Mouse (Mus musculus) G1E (cell line): ENCODE measurements around the gene Scube2.

Source experiments
- CTCF ChIP-seq: IDR thresholded peaks from 2 replicates; pipeline ENCODE4 v1.5.1; 2012; ENCODE audit warnings: low read depth, low read length, inconsistent platforms, mixed read lengths
- GATA1 ChIP-seq: IDR thresholded peaks from 2 replicates; pipeline ENCODE4 v1.6.1; 2012; ENCODE audit warnings: borderline replicate concordance, low read length, inconsistent platforms, mixed read lengths
- GATA2 ChIP-seq: IDR thresholded peaks from 2 replicates; pipeline ENCODE4 v1.6.1; 2012; ENCODE audit warnings: low read depth, low read length, inconsistent platforms, borderline replicate concordance
- POLR2AphosphoS5 ChIP-seq: IDR thresholded peaks from 2 replicates; pipeline ENCODE4 v1.6.1; 2012; ENCODE audit warnings: low read depth, low read length, inconsistent platforms; ENCODE audit not compliant: insufficient replicate concordance
- TAL1 ChIP-seq: conservative IDR thresholded peaks from 2 replicates; pipeline ENCODE4 v1.6.1; 2012; ENCODE audit warnings: low read depth, low read length, inconsistent platforms, mixed read lengths

DNA sequence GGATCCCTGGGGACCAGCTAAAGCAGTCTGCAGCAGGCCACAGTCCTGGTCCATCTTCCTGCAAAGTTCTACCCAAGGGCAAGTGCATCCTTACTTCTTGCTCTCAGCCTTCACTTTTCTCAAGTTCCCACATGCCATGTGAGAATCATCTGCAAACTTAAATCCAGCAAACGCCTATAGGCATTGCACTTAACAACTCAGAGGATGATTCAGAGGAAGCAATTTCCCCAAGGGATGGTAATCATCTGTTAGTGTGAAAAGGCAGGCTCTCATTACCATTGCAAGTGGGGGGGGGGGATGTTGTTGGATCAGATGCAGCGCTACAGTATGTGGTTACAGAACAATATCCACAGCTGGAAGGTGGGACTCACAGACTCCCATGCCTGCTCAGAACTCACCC is 70.9 kb downstream of the Scube2 start:
- TF ChIP-seq CTCF (no peak), GATA1 (no peak), TAL1 (no peak), POLR2AphosphoS5 (no peak), GATA2 (no peak)
